Mouse (Mus musculus) midbrain, embryonic 13.5 days (tissue): Measurements from ENCODE around the gene Gstt4. TPM values are rescaled to one million over a fixed set of nuclear protein-coding genes. Genes with fewer than 3 reads are reported as not detected.

Experiments used
- ATAC-seq: fragments of 200-750 bp; cut with Nextera tagmentation; 2 replicates; pipeline ENCODE4 v1.8.0; 2017; ENCODE audit warnings: mild to moderate bottlenecking, moderate TSS enrichment, moderate library complexity
- H3K27ac ChIP-seq: fragments of 300-500 bp; sonication (generic); 2 replicates; pipeline ENCODE4 v1.5.1; 2015; ENCODE audit warnings: inconsistent platforms, mild to moderate bottlenecking, moderate library complexity
- H3K27me3 ChIP-seq: fragments of 300-500 bp; sonication (generic); 2 replicates; pipeline ENCODE4 v1.6.1; 2015; ENCODE audit warnings: mild to moderate bottlenecking, inconsistent platforms
- H3K36me3 ChIP-seq: fragments of 300-500 bp; sonication (generic); 2 replicates; pipeline ENCODE4 v1.6.1; 2015; ENCODE audit warnings: mild to moderate bottlenecking, inconsistent platforms
- H3K4me1 ChIP-seq: fragments of 300-500 bp; sonication (generic); replicated peaks from 2 replicates; pipeline ENCODE4 v1.6.1; 2015; ENCODE audit warnings: inconsistent platforms
- H3K4me2 ChIP-seq: fragments of 300-500 bp; sonication (generic); replicated peaks from 2 replicates; pipeline ENCODE4 v1.6.1; 2015; ENCODE audit warnings: moderate library complexity, mild to moderate bottlenecking, inconsistent platforms
- H3K4me3 ChIP-seq: fragments of 300-500 bp; sonication (generic); replicated peaks from 2 replicates; pipeline ENCODE4 v1.5.1; 2015; ENCODE audit warnings: mild to moderate bottlenecking, inconsistent platforms
- H3K9ac ChIP-seq: fragments of 300-500 bp; sonication (generic); replicated peaks from 2 replicates; pipeline ENCODE4 v1.6.1; 2015; ENCODE audit warnings: mild to moderate bottlenecking, inconsistent platforms
- H3K9me3 ChIP-seq: fragments of 300-500 bp; sonication (generic); 2 replicates; pipeline ENCODE4 v1.6.1; 2016; ENCODE audit warnings: mild to moderate bottlenecking, inconsistent platforms
- WGBS: fragments of 180-500 bp; shearing (Covaris S2); methylation state at CpG from one replicate; pipeline ENCODE4 v1.1.7; 2015; 5-methylcytosine and 5-hydroxymethylcytosine counted together
- polyA plus RNA-seq: library from polyadenylated mRNA; unstranded; fragments of >200 nt; fragmentation: Nextera tagmentation; extraction: Ambion mirVana; gene quantifications from 2 replicates; pipeline ENCODE4 v1.2.1, GENCODE M21; 2015

Gene Gstt4
- polyA plus RNA-seq, 1 experiment from 2014 or later, result not detected

DNA sequence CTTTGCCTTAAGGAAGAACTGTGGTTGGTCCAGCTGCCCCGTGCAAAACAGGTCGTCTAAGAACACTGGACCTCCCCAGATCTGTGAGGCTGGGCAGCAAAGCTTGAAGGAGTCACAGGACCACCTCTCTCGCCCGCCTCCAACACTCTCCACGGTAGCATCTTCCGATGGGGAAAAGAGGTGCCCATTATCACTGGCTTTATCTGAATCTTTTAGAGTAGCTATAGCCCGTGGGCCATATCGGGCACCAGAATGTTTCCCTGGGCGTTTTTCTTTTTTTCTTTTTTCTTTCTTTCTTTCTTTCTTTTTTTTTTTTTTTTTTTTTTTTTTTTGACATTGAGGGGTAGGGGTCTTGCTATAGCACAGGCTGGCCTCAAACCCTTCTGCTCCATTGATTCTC lies 12.4 kb upstream of the Gstt4 start:
- no peak for ATAC-seq
- Histone ChIP-seq H3K27me3 (peaks cover 34% of the 10 kb centered on the region), H3K9ac (peak overlapping the region; percentile 4), H3K4me3 (peak overlapping the region; percentile 32), H3K9me3 (no peaks in the 10 kb centered on the region), H3K36me3 (no peaks in the 10 kb centered on the region), H3K4me2 (peak overlapping the region; percentile 57), H3K4me1 (peaks cover 36% of the 10 kb centered on the region), H3K27ac (no peak overlapping the region)
- WGBS, result 14% methylated on average over 9 of the region's 9 CpGs

DNA sequence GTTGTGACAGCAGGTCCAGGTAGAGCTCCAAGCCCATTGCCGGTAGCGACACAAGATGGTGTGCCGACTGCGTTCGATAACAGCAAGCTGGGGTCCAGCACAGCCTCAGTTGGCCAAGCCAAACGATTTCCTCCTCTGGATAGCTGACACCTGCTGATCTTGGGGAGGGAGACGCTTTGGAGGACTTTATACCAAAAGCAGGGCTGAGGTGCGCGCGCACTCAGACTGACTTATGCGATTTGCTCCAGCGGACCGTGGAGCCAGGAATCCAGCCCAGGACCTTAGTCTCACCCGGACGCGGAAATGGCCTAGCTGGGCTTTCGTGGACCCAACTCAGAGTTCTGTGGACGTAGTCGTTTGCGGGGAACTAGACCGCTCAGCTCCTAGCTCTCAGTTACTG lies 11.9 kb upstream of the Gstt4 start:
- H3K4me1 ChIP-seq, result peaks cover 36% of the 10 kb centered on the region
- WGBS, result 2% methylated on average over 21 of the region's 21 CpGs
- no peak for ATAC-seq
- H3K27me3 ChIP-seq, result peaks cover 34% of the 10 kb centered on the region
- peak overlapping the region; percentile 32 for H3K4me3 ChIP-seq
- H3K36me3 ChIP-seq, result no peaks in the 10 kb centered on the region
- peak overlapping the region; percentile 4 for H3K9ac ChIP-seq
- H3K9me3 ChIP-seq, result no peaks in the 10 kb centered on the region
- H3K27ac ChIP-seq, result no peak overlapping the region
- peak overlapping the region; percentile 57 for H3K4me2 ChIP-seq

- Histone ChIP-seq H3K9me3 (no peaks in the 10 kb centered on the region), H3K27me3 (peaks cover 34% of the 10 kb centered on the region), H3K9ac (no peak overlapping the region; the same call in 1 of the 2 replicates), H3K4me3 (peak overlapping the region; percentile 32), H3K4me1 (peaks cover 36% of the 10 kb centered on the region), H3K4me2 (peak overlapping the region; percentile 57), H3K27ac (no peak overlapping the region), H3K36me3 (no peaks in the 10 kb centered on the region)
- no peak for ATAC-seq
- WGBS, result 16% methylated on average over 21 of the region's 21 CpGs
Measured at GRCm38 (mm10) chr10:75833456-75834080, 11.2 kb upstream of the Gstt4 start.

- Histone ChIP-seq H3K36me3 (no peaks in the 10 kb centered on the region), H3K9ac (no peak overlapping the region), H3K9me3 (no peaks in the 10 kb centered on the region), H3K27me3 (peaks cover 34% of the 10 kb centered on the region), H3K4me3 (no peak overlapping the region), H3K27ac (no peak overlapping the region), H3K4me1 (peaks cover 27% of the 10 kb centered on the region), H3K4me2 (no peak overlapping the region)
- WGBS, result 68% methylated on average over 13 of the region's 13 CpGs
- no peak for ATAC-seq
Measured at GRCm38 (mm10) chr10:75832272-75832895, 10.0 kb upstream of the Gstt4 start.

DNA sequence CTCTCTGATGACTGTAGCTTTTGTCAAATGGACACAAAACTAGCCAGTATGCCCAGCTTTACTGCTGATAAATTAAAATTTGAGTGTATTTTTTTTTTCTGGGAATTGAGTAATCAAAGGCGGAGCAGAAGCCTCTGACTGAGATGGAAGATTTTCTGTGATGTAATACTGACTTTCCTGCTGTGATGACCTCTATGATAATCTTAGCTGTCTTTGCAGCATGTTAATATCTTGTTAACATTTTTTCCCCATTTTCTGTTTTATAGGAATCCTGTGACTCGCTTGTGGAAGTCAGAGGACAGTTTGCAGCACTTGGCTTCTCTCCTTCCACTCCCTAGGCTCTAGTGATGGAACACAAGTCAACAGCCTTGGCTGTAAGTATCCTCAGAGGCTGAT lies 7.9 kb upstream of the Gstt4 start:
- ATAC-seq, result no peak
- no peak overlapping the region for H3K9ac ChIP-seq
- peaks cover 19% of the 10 kb centered on the region for H3K4me1 ChIP-seq
- peaks cover 32% of the 10 kb centered on the region for H3K27me3 ChIP-seq
- no peak overlapping the region for H3K4me3 ChIP-seq
- no peak overlapping the region for H3K4me2 ChIP-seq
- H3K9me3 ChIP-seq, result no peaks in the 10 kb centered on the region
- no peak overlapping the region for H3K27ac ChIP-seq
- WGBS, result 92% methylated on average over 2 of the region's 2 CpGs
- no peaks in the 10 kb centered on the region for H3K36me3 ChIP-seq

- 89% methylated on average over 2 of the region's 2 CpGs for WGBS
- H3K4me1 ChIP-seq, result peaks cover 14% of the 10 kb centered on the region
- no peak overlapping the region for H3K27ac ChIP-seq
- ATAC-seq, result no peak
- no peak overlapping the region for H3K4me2 ChIP-seq
- H3K9ac ChIP-seq, result no peak overlapping the region
- H3K4me3 ChIP-seq, result no peak overlapping the region
- no peaks in the 10 kb centered on the region for H3K36me3 ChIP-seq
- H3K27me3 ChIP-seq, result peaks cover 27% of the 10 kb centered on the region
- H3K9me3 ChIP-seq, result no peaks in the 10 kb centered on the region
Measured at GRCm38 (mm10) chr10:75829529-75830274, 7.4 kb upstream of the Gstt4 start.

DNA sequence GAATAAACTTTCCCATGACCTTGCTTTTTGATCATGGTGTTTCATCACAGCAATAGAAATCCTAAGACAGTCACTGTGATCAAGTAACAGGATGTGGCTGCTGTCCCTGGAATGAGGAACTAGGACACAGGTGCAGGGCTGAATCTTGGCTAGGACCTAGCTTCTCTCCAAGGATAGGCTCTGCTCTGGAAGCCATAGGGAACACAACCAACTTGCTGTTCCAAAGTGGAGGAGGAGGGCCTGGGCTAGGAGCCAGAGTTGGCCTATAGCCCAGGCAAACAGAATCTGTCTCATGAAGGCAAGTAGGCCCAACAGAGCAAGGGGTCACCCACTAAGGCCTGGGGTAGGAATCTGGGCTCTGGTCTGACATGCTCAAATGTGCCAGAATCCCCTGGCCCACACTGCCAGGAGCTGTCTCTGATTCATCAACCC lies 6.2 kb upstream of the Gstt4 start:
- Histone ChIP-seq H3K9me3 (no peaks in the 10 kb centered on the region), H3K36me3 (no peaks in the 10 kb centered on the region), H3K27me3 (peaks cover 16% of the 10 kb centered on the region), H3K9ac (no peak overlapping the region), H3K27ac (no peak overlapping the region), H3K4me1 (0 out of 2 replicates have a peak, but pooled peaks cover 3% of the 10 kb centered on the region), H3K4me2 (no peak overlapping the region), H3K4me3 (no peak overlapping the region)
- no peak for ATAC-seq

DNA sequence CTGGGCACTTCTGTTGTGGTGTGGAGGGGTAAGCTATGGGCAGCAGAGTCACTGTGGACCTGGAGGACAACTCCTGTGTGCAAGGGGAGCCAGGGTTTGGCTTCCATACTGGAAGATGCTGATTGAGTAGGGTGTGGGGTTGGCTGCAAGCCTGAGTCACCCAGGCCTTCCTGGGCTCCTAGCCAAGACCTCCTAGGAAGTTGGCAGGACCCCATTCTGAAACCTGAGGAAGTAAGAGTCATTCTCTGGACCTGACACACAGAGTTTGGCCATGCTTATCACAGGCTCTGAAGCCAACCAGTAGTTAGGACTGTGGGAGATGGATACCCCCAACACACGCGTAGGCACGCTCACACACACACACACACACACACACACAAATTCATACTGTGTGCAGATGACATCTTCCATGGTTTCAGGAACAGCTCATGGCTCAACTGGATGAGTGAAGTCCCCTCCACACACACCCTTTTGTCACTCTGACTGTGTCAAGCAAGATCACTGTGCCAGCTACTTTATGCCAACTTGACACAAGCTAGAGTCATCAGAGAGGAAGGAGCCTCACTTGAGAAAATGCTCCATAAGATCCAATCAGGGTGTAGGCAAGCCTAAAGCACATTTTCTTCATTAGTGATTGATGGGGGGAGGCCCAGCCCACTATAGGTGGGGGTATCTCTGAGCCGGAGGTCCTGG lies 5.5 kb upstream of the Gstt4 start:
- H3K9me3 ChIP-seq, result no peaks in the 10 kb centered on the region
- no peak overlapping the region for H3K4me2 ChIP-seq
- no peak overlapping the region for H3K9ac ChIP-seq
- 98% methylated on average over 4 of the region's 4 CpGs for WGBS
- H3K4me3 ChIP-seq, result no peak overlapping the region
- no peak overlapping the region for H3K27ac ChIP-seq
- no peaks in the 10 kb centered on the region for H3K4me1 ChIP-seq
- no peak for ATAC-seq
- no peaks in the 10 kb centered on the region for H3K36me3 ChIP-seq
- peaks cover 9% of the 10 kb centered on the region for H3K27me3 ChIP-seq

DNA sequence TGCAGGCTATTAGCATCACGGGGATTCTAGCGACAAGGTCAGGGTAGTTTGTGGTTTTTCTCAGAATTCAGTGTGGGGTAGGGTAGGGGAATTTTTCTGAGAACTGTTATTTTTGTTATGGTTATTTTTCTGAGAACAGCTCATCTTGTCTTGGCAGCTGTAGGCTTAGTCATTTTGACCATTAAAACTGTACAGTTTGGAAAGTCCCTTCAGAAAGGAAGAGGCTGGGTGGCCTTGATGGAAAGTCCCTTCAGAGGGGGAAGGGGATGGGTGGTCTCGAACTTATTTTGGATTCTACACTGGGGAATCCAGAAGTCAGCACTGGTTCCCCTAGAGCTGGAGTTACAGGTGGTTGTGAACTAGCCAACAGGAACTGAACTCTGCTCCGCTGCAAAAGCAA lies 2.2 kb upstream of the Gstt4 start:
- Histone ChIP-seq H3K27ac (no peak overlapping the region), H3K36me3 (no peaks in the 10 kb centered on the region), H3K4me3 (no peak overlapping the region), H3K4me2 (no peak overlapping the region), H3K9me3 (no peaks in the 10 kb centered on the region), H3K27me3 (no peaks in the 10 kb centered on the region), H3K9ac (no peak overlapping the region), H3K4me1 (no peaks in the 10 kb centered on the region)
- WGBS, result 85% methylated on average over 4 of the region's 4 CpGs
- ATAC-seq, result no peak

DNA sequence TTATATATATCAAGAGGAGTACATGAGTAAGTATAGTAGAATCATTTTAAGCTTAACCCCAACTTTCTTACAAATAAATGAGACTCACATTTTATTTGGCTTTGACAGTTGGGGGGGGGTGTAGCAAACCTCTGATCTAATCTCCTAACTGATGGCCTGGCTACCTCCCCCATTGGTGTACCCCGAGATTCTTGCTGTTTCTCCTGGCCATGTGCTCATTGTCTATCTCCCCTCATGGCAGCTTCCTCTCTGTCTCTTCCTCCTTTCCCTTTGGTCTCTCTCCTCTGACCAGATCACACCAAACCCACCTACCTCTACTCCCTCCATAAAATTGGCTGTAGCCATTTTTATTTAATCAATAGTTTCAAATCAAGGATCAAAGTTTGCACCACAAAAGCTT lies 1.4 kb upstream of the Gstt4 start:
- Histone ChIP-seq H3K27me3 (no peaks in the 10 kb centered on the region), H3K4me1 (no peaks in the 10 kb centered on the region), H3K36me3 (no peaks in the 10 kb centered on the region), H3K9ac (no peak overlapping the region), H3K27ac (no peak overlapping the region), H3K9me3 (no peaks in the 10 kb centered on the region), H3K4me3 (no peak overlapping the region), H3K4me2 (no peak overlapping the region)
- WGBS, result 93% methylated on average over 1 of the region's 1 CpGs
- no peak for ATAC-seq

DNA sequence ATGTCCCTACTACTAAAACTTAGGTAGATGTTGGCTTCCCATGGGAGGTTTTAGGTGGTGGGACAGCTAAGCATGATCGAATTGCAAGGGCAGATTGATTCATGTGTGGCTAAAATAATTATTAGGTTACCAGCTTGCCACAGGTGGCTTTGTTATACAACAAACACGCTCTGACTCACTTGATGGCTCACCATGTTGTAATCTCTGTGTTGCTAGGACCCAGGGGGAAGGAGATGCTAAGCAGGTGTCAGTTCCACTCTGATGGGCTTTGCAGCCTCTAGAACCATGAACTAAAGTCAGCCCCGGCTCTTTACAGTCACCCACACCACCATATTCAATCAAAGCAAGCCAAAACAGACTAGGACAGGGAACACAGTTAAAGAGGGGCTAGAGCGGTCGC lies 2.5 kb downstream of the Gstt4 start:
- Histone ChIP-seq H3K4me3 (no peak overlapping the region), H3K27ac (no peak overlapping the region), H3K9me3 (no peaks in the 10 kb centered on the region), H3K9ac (no peak overlapping the region), H3K4me2 (no peak overlapping the region), H3K36me3 (no peaks in the 10 kb centered on the region), H3K27me3 (no peaks in the 10 kb centered on the region), H3K4me1 (no peaks in the 10 kb centered on the region)
- no peak for ATAC-seq
- 89% methylated on average over 5 of the region's 5 CpGs for WGBS

DNA sequence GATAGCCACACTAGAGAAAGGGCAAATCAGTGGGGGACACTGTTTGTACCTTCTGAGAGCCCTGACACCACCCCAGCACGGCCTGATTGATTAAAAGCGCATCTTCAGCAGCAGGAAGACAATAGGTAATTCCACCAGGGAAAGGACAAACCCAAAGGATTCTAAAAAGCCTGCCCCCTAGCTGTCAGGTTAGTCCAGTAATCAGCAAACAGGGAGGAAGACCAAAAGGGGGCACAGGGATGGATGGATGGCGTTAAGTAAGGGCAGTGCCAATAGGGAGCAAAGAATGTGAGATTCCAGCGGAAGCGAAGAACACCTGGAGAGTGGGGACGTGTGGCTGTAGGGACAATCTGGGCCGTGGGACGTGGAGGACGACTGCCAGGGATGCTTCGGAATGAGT lies 3.7 kb downstream of the Gstt4 start:
- Histone ChIP-seq H3K4me2 (no peak overlapping the region), H3K9me3 (no peaks in the 10 kb centered on the region), H3K4me3 (no peak overlapping the region), H3K27me3 (no peaks in the 10 kb centered on the region), H3K36me3 (no peaks in the 10 kb centered on the region), H3K4me1 (no peaks in the 10 kb centered on the region), H3K9ac (no peak overlapping the region), H3K27ac (no peak overlapping the region)
- no peak for ATAC-seq
- 64% methylated on average over 10 of the region's 10 CpGs for WGBS
